Comparison of ENCODE assay signal across 15 mouse cellular contexts in genomic region chr3:14787136-14787535, GRCm38 (mm10). TPM values are rescaled to one million over a fixed set of nuclear protein-coding genes. Genes with fewer than 3 reads are reported as not detected.
DNase-seq lines count a peak whose midpoint lies in the region; ATAC-seq and TF ChIP-seq lines count a peak whose summit lies in the region.
"Had no signal": no experiment of that assay in that cellular context is flagged by ENCODE, and none has a peak within 500 bp of the region (broad histone marks: within the 10 kb centered on the region; RNA-seq: fewer than 3 reads in every experiment).

No protein-coding gene starts in this region.

- H3K4me3 ChIP-seq in embryonic facial prominence, embryonic 14.5 days (ENCODE audit: low read depth, low read length), result no peak overlapping the region
- no peak overlapping the region for H3K4me3 ChIP-seq in embryonic facial prominence, embryonic 10.5 days
- no peak overlapping the region for H3K4me3 ChIP-seq in C2C12 (ENCODE audit: insufficient read depth, poor library complexity, severe bottlenecking)
- H3K4me3 ChIP-seq in limb, embryonic 14.5 days (replicated peaks; ENCODE audit: low read length), result no peak overlapping the region
- no peak overlapping the region for H3K4me3 ChIP-seq in hindbrain, embryonic 13.5 days
- H3K4me3 ChIP-seq in hindbrain, embryonic 14.5 days (replicated peaks; ENCODE audit: low read length), result no peak overlapping the region
- H3K4me3 ChIP-seq: intestine, embryonic 15.5 days; neural tube, embryonic 13.5 days; stomach, embryonic 15.5 days had no signal

- no peaks in the 10 kb centered on the region for H3K9me3 ChIP-seq in embryonic facial prominence, embryonic 14.5 days (ENCODE audit: control insufficient read depth, low read length)
- no peaks in the 10 kb centered on the region for H3K9me3 ChIP-seq in embryonic facial prominence, embryonic 10.5 days
- no peaks in the 10 kb centered on the region for H3K9me3 ChIP-seq in limb, embryonic 14.5 days (ENCODE audit: control insufficient read depth, low read length)
- H3K9me3 ChIP-seq in hindbrain, embryonic 13.5 days, result no peaks in the 10 kb centered on the region
- H3K9me3 ChIP-seq in hindbrain, embryonic 14.5 days (ENCODE audit: control insufficient read depth, low read length), result no peaks in the 10 kb centered on the region
- H3K9me3 ChIP-seq: G1E; intestine, embryonic 15.5 days; neural tube, embryonic 13.5 days; stomach, embryonic 15.5 days had no signal

- no peak overlapping the region for H3K4me2 ChIP-seq in embryonic facial prominence, embryonic 14.5 days (ENCODE audit: low read depth, low read length)
- no peak overlapping the region for H3K4me2 ChIP-seq in limb, embryonic 14.5 days (replicated peaks; ENCODE audit: low read depth, low read length, severe bottlenecking)
- H3K4me2 ChIP-seq in hindbrain, embryonic 13.5 days, result no peak overlapping the region
- no peak overlapping the region for H3K4me2 ChIP-seq in hindbrain, embryonic 14.5 days (replicated peaks)
- H3K4me2 ChIP-seq: intestine, embryonic 15.5 days; liver, embryonic 11.5 days; midbrain, embryonic 11.5 days; neural tube, embryonic 13.5 days; stomach, embryonic 15.5 days had no signal

- no peak for TF ChIP-seq CTCF in C2C12 (IDR thresholded peaks at IDR 0.05; ENCODE audit: control insufficient read depth, insufficient read depth, insufficient read length)

- H3K4me1 ChIP-seq in embryonic facial prominence, embryonic 14.5 days (ENCODE audit: control insufficient read depth, insufficient read depth, low read length), result no peaks in the 10 kb centered on the region
- H3K4me1 ChIP-seq in embryonic facial prominence, embryonic 10.5 days, result no peaks in the 10 kb centered on the region
- no peaks in the 10 kb centered on the region for H3K4me1 ChIP-seq in limb, embryonic 14.5 days (ENCODE audit: control insufficient read depth, insufficient read depth, low read length)
- no peaks in the 10 kb centered on the region for H3K4me1 ChIP-seq in hindbrain, embryonic 13.5 days (replicated peaks)
- H3K4me1 ChIP-seq in hindbrain, embryonic 14.5 days (replicated peaks; ENCODE audit: control insufficient read depth, insufficient read depth, low read length), result no peaks in the 10 kb centered on the region
- H3K4me1 ChIP-seq: intestine, embryonic 15.5 days; neural tube, embryonic 13.5 days; stomach, embryonic 15.5 days had no signal

- no peaks in the 10 kb centered on the region for H3K79me2 ChIP-seq in C2C12 (ENCODE audit: control insufficient read depth, insufficient read depth)

- H3K27ac ChIP-seq in embryonic facial prominence, embryonic 14.5 days (replicated peaks; ENCODE audit: low read depth, low read length), result no peak overlapping the region
- H3K27ac ChIP-seq in embryonic facial prominence, embryonic 10.5 days (replicated peaks), result no peak overlapping the region
- H3K27ac ChIP-seq in limb, embryonic 14.5 days (replicated peaks; ENCODE audit: low read depth, low read length), result no peak overlapping the region
- H3K27ac ChIP-seq in hindbrain, embryonic 13.5 days, result no peak overlapping the region
- no peak overlapping the region for H3K27ac ChIP-seq in hindbrain, embryonic 14.5 days
- H3K27ac ChIP-seq: intestine, embryonic 15.5 days; neural tube, embryonic 13.5 days; stomach, embryonic 15.5 days had no signal

- no peak overlapping the region for H3K9ac ChIP-seq in embryonic facial prominence, embryonic 14.5 days (ENCODE audit: low read depth, low read length)
- H3K9ac ChIP-seq in limb, embryonic 14.5 days (ENCODE audit: low read depth, low read length, severe bottlenecking), result no peak overlapping the region
- H3K9ac ChIP-seq in hindbrain, embryonic 13.5 days, result no peak overlapping the region
- H3K9ac ChIP-seq in hindbrain, embryonic 14.5 days, result no peak overlapping the region
- H3K9ac ChIP-seq: intestine, embryonic 15.5 days; neural tube, embryonic 13.5 days; stomach, embryonic 15.5 days had no signal

- ATAC-seq in embryonic facial prominence, embryonic 14.5 days (ENCODE audit: low read depth), result 0 out of 2 replicates have a peak, but pooled peaks have one; percentile 47
- peak; percentile 58 for ATAC-seq in limb, embryonic 14.5 days (ENCODE audit: low FRiP score, low read depth)
- no peak for ATAC-seq in hindbrain, embryonic 13.5 days (ENCODE audit: low FRiP score)
- no peak for ATAC-seq in hindbrain, embryonic 14.5 days (ENCODE audit: low FRiP score)
- ATAC-seq: intestine, embryonic 15.5 days had no signal

- no peak for TF ChIP-seq POLR2A in limb, embryonic 14.5 days (IDR thresholded peaks at IDR 0.05; ENCODE audit: borderline replicate concordance, extremely low read depth, insufficient read depth, insufficient read length)

- no peak overlapping the region for H3ac ChIP-seq in C2C12 (ENCODE audit: control insufficient read depth, insufficient read length, low read depth)

- no peaks in the 10 kb centered on the region for H3K27me3 ChIP-seq in embryonic facial prominence, embryonic 14.5 days (replicated peaks; ENCODE audit: control insufficient read depth, insufficient read depth, low read length)
- no peaks in the 10 kb centered on the region for H3K27me3 ChIP-seq in embryonic facial prominence, embryonic 10.5 days (replicated peaks; ENCODE audit: low read depth, poor library complexity, severe bottlenecking)
- no peaks in the 10 kb centered on the region for H3K27me3 ChIP-seq in C2C12 (ENCODE audit: control insufficient read depth, insufficient read depth, insufficient read length)
- no peaks in the 10 kb centered on the region for H3K27me3 ChIP-seq in limb, embryonic 14.5 days (ENCODE audit: control insufficient read depth, insufficient read depth, low read length)
- no peaks in the 10 kb centered on the region for H3K27me3 ChIP-seq in hindbrain, embryonic 13.5 days
- no peaks in the 10 kb centered on the region for H3K27me3 ChIP-seq in hindbrain, embryonic 14.5 days (ENCODE audit: control insufficient read depth, insufficient read depth, low read length)
- H3K27me3 ChIP-seq: intestine, embryonic 15.5 days; neural tube, embryonic 13.5 days; stomach, embryonic 15.5 days had no signal

- DNase-seq in embryonic facial prominence, embryonic 14.5 days (ENCODE audit: low spot score), result peak; percentile 48
- DNase-seq in embryonic facial prominence, embryonic 10.5 days (ENCODE audit: low spot score), result no peak
- peak; percentile 13 for DNase-seq in kidney, adult 18-20 months
- DNase-seq in limb, embryonic 14.5 days (ENCODE audit: low spot score), result peak; percentile 27
- DNase-seq in spleen, adult 18-20 months, result no peak
- no peak for DNase-seq in hindbrain, embryonic 14.5 days (ENCODE audit: low spot score)

- 48% methylated on average over 1 of the region's 1 CpGs for WGBS in embryonic facial prominence, embryonic 14.5 days
- 51% methylated on average over 1 of the region's 1 CpGs for WGBS in embryonic facial prominence, embryonic 10.5 days
- 35% methylated on average over 1 of the region's 1 CpGs for whole genome bisulfite sequencing in limb, embryonic 14.5 days
- 56% methylated on average over 1 of the region's 1 CpGs for WGBS in hindbrain, embryonic 13.5 days
- 69% methylated on average over 1 of the region's 1 CpGs for WGBS in hindbrain, embryonic 14.5 days

- H3K36me3 ChIP-seq in embryonic facial prominence, embryonic 14.5 days (ENCODE audit: control insufficient read depth, insufficient read depth, low read length), result no peaks in the 10 kb centered on the region
- H3K36me3 ChIP-seq in embryonic facial prominence, embryonic 10.5 days (replicated peaks), result no peaks in the 10 kb centered on the region
- no peaks in the 10 kb centered on the region for H3K36me3 ChIP-seq in C2C12 (ENCODE audit: control insufficient read depth, insufficient read depth)
- H3K36me3 ChIP-seq in limb, embryonic 14.5 days (ENCODE audit: control insufficient read depth, insufficient read depth, low read length), result no peaks in the 10 kb centered on the region
- H3K36me3 ChIP-seq in hindbrain, embryonic 13.5 days, result no peaks in the 10 kb centered on the region
- H3K36me3 ChIP-seq in hindbrain, embryonic 14.5 days (replicated peaks; ENCODE audit: control insufficient read depth, insufficient read depth), result no peaks in the 10 kb centered on the region
- H3K36me3 ChIP-seq: intestine, embryonic 15.5 days; neural tube, embryonic 13.5 days; stomach, embryonic 15.5 days had no signal

- H3K79me3 ChIP-seq in C2C12 (ENCODE audit: low read depth), result no peaks in the 10 kb centered on the region

TF ChIP-seq in C2C12, 6 proteins besides CTCF, POLR2A, EP300 and RAD21:
- TF ChIP-seq MAX (IDR thresholded peaks at IDR 0.05) (no peak), MYOD1 (IDR thresholded peaks at IDR 0.05; ENCODE audit: control insufficient read depth, insufficient read length, low read depth) (peak; percentile 97), USF1 (IDR thresholded peaks at IDR 0.05; ENCODE audit: low read depth) (no peak), MYOG (IDR thresholded peaks at IDR 0.05; ENCODE audit: control insufficient read depth, extremely low read depth, insufficient read length) (no peak), FOSL1 (IDR thresholded peaks at IDR 0.05; ENCODE audit: insufficient read depth, low read length, poor library complexity, severe bottlenecking) (peak; percentile 51), CEBPB (IDR thresholded peaks at IDR 0.05; ENCODE audit: low read depth) (no peak)

RNA-seq across cellular contexts. Expression of gene Car1, which starts 21.0 kb away (rescaled TPM):
- 0.39 and 0.46 TPM in 2 replicates for polyA plus RNA-seq in embryonic facial prominence, embryonic 14.5 days (2014; fragmentation: Nextera tagmentation; extraction: Ambion mirVana)
- 0.15 and 0.16 TPM in 2 replicates for polyA plus RNA-seq in embryonic facial prominence, embryonic 10.5 days (2016; fragmentation: Nextera tagmentation; extraction: Ambion mirVana)
- polyA plus RNA-seq in C2C12 (2012; fragmentation: generic; extraction: Trizol), result 0.04 TPM
- 0.23 and 0.60 TPM in 2 replicates for polyA plus RNA-seq in limb, embryonic 14.5 days (2012; rRNA removed)
- 0.22 and 0.70 TPM in 2 replicates for polyA plus RNA-seq in limb, embryonic 14.5 days (2014; fragmentation: Nextera tagmentation; extraction: Ambion mirVana)
- not detected in 2 replicates for polyA plus RNA-seq in hindbrain, embryonic 13.5 days (2015; fragmentation: Nextera tagmentation; extraction: Ambion mirVana)
- polyA plus RNA-seq in hindbrain, embryonic 14.5 days (2014; fragmentation: Nextera tagmentation; extraction: Ambion mirVana), result 0.23 TPM in 1 of 2 replicates, not detected in the other
- polyA plus RNA-seq: heart, embryonic 16.5 days; midbrain, embryonic 11.5 days; neural tube, embryonic 13.5 days had no signal

Comparison
In these comparisons a context has a peak if more than half of its experiments do, and no peak if none do; other contexts are left out.
1. DNase-seq: peak in embryonic facial prominence, embryonic 14.5 days (single experiment), kidney, adult 18-20 months (single experiment) and limb, embryonic 14.5 days (single experiment); none in embryonic facial prominence, embryonic 10.5 days (single experiment), spleen, adult 18-20 months (0 of 2) and hindbrain, embryonic 14.5 days (single experiment).
2. ATAC-seq: peak in embryonic facial prominence, embryonic 14.5 days (single experiment) and limb, embryonic 14.5 days (single experiment); none in hindbrain, embryonic 13.5 days (single experiment) and hindbrain, embryonic 14.5 days (single experiment).